Mouse (Mus musculus): ENCODE results near the gene Ankrd31. TPM values are rescaled to one million over a fixed set of nuclear protein-coding genes. Genes with fewer than 3 reads are reported as not detected.

The Ankrd31 gene
- total and polyA plus RNA-seq, 2 experiments from 2014 or later, result not detected

GRCm38 (mm10) chr13:96859161-96859560 is 111.1 kb downstream of the Ankrd31 start:
- ATAC-seq (ENCODE audit: insufficient read depth, low read depth) (no peak), DNase-seq (ENCODE audit: low spot score) (no peak)
- Histone ChIP-seq H3K36me3 (replicated peaks; ENCODE audit: control insufficient read depth, insufficient read depth, low read length) (no peaks in the 10 kb centered on the region), H3K27ac (ENCODE audit: low read depth) (no peak overlapping the region), H3K9me3 (replicated peaks; ENCODE audit: control insufficient read depth, low read length) (no peaks in the 10 kb centered on the region), H3K4me3 (ENCODE audit: low read depth, low read length) (no peak overlapping the region), H3K27me3 (ENCODE audit: control insufficient read depth, insufficient read depth, low read length) (no peaks in the 10 kb centered on the region), H3K9ac (replicated peaks; ENCODE audit: low read depth, low read length) (no peak overlapping the region), H3K4me2 (ENCODE audit: low read depth, low read length) (no peak overlapping the region), H3K4me1 (ENCODE audit: control insufficient read depth, insufficient read depth) (no peaks in the 10 kb centered on the region)
- 94% methylated on average over 3 of the region's 3 CpGs for WGBS
- TF ChIP-seq CTCF (IDR thresholded peaks at IDR 0.05; ENCODE audit: low read depth) (no peak), EP300 (IDR thresholded peaks at IDR 0.05; ENCODE audit: low read depth) (no peak)

DNA sequence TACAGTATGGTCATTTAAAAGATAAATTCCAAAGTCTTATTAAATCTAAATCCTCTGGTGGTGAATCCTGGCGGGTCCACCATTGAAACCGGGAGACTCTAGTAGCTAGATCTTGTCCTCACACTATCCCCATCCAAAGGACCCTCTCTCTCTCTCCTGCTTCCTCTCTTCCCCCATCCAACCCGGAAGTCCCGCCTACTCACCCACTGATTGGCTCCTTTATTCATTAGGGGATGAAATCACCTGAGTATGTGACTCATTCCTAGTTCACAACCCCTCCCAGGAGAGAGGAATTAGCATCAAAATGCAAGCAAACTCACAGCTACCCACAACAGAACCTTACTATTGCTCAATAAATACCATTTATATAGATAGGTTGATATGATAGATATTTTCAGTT is 122.7 kb downstream of the Ankrd31 start:
- no peak for DNase-seq (ENCODE audit: low spot score)
- WGBS, result 75% methylated on average over 4 of the region's 4 CpGs
- Histone ChIP-seq H3K4me2 (ENCODE audit: low read depth, low read length) (no peak overlapping the region), H3K36me3 (replicated peaks; ENCODE audit: control insufficient read depth, insufficient read depth, low read length) (no peaks in the 10 kb centered on the region), H3K9me3 (replicated peaks; ENCODE audit: control insufficient read depth, low read length) (no peaks in the 10 kb centered on the region), H3K4me3 (ENCODE audit: low read depth, low read length) (no peak overlapping the region), H3K9ac (replicated peaks; ENCODE audit: low read depth, low read length) (no peak overlapping the region), H3K27ac (ENCODE audit: low read depth) (no peak overlapping the region), H3K4me1 (ENCODE audit: control insufficient read depth, insufficient read depth) (no peaks in the 10 kb centered on the region), H3K27me3 (ENCODE audit: control insufficient read depth, insufficient read depth, low read length) (no peaks in the 10 kb centered on the region)
- TF ChIP-seq CTCF (IDR thresholded peaks at IDR 0.05; ENCODE audit: low read depth) (no peak), EP300 (IDR thresholded peaks at IDR 0.05; ENCODE audit: low read depth) (no peak)
- no peak for ATAC-seq (ENCODE audit: insufficient read depth, low read depth)

DNA sequence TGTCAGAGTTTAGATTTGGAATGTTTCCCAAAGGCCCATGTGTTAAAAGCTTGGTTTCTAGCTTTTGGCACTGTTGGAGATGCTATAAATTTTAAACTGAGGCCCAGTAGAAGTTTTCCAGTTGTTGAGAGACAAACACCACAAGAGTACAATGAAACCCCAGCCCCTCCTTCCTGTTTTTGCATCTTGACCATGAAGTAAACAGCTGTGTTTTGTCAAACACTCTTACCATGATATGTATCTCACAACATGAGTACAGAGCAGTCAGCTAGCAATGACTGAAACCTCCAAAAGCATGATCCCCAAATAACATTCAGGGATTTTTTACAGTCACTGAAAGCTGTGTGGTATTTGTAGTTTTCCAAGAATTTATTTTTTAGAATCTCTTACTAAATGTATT is 126.0 kb downstream of the Ankrd31 start:
- TF ChIP-seq CTCF (IDR thresholded peaks at IDR 0.05; ENCODE audit: low read depth) (no peak), EP300 (IDR thresholded peaks at IDR 0.05; ENCODE audit: low read depth) (no peak)
- H3K9me3 ChIP-seq (replicated peaks; ENCODE audit: control insufficient read depth, low read length), result no peaks in the 10 kb centered on the region
- ATAC-seq (ENCODE audit: insufficient read depth, low read depth) (no peak), DNase-seq (ENCODE audit: low spot score) (no peak)
- H3K27ac ChIP-seq (ENCODE audit: low read depth), result no peak overlapping the region
- H3K4me2 ChIP-seq (ENCODE audit: low read depth, low read length), result no peak overlapping the region
- H3K9ac ChIP-seq (replicated peaks; ENCODE audit: low read depth, low read length), result no peak overlapping the region
- H3K36me3 ChIP-seq (replicated peaks; ENCODE audit: control insufficient read depth, insufficient read depth, low read length), result no peaks in the 10 kb centered on the region
- H3K4me1 ChIP-seq (ENCODE audit: control insufficient read depth, insufficient read depth), result no peaks in the 10 kb centered on the region
- H3K27me3 ChIP-seq (ENCODE audit: control insufficient read depth, insufficient read depth, low read length), result no peaks in the 10 kb centered on the region
- no peak overlapping the region for H3K4me3 ChIP-seq (ENCODE audit: low read depth, low read length)

- DNase-seq (ENCODE audit: low spot score) (no peak), ATAC-seq (ENCODE audit: insufficient read depth, low read depth) (no peak)
- H3K4me1 ChIP-seq (ENCODE audit: control insufficient read depth, insufficient read depth), result no peaks in the 10 kb centered on the region
- no peak for TF ChIP-seq EP300 (IDR thresholded peaks at IDR 0.05; ENCODE audit: low read depth)
- H3K4me3 ChIP-seq (ENCODE audit: low read depth, low read length), result no peak overlapping the region
- 76% methylated on average over 12 of the region's 12 CpGs for WGBS
- no peaks in the 10 kb centered on the region for H3K36me3 ChIP-seq (replicated peaks; ENCODE audit: control insufficient read depth, insufficient read depth, low read length)
- no peak overlapping the region for H3K9ac ChIP-seq (replicated peaks; ENCODE audit: low read depth, low read length)
- no peak overlapping the region for H3K4me2 ChIP-seq (ENCODE audit: low read depth, low read length)
- H3K27me3 ChIP-seq (ENCODE audit: control insufficient read depth, insufficient read depth, low read length), result no peaks in the 10 kb centered on the region
- H3K27ac ChIP-seq (ENCODE audit: low read depth), result no peak overlapping the region
- no peaks in the 10 kb centered on the region for H3K9me3 ChIP-seq (replicated peaks; ENCODE audit: control insufficient read depth, low read length)
Measured at GRCm38 (mm10) chr13:96878220-96879057, 130.4 kb downstream of the Ankrd31 start.

DNA sequence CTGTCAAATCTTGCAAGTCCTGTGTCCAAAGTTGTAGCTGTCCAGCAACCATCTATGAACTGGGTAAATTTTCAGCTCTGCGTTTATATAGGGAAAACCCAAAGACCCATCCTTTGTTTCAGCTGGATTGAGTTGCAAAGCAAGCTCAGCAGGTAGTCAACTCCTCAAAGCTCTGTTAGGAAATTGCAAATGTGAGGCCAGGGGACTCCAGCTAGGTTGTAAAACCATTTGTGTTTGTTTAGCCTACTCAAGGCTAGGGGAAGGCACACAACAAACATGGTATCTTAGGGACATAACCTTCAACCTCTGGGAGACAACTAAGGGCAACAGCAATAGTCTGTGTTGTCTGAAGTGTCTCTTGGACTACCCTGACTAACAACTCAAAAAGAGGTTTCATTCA is 136.5 kb downstream of the Ankrd31 start:
- Histone ChIP-seq H3K4me3 (ENCODE audit: low read depth, low read length) (no peak overlapping the region), H3K9me3 (replicated peaks; ENCODE audit: control insufficient read depth, low read length) (no peaks in the 10 kb centered on the region), H3K4me1 (ENCODE audit: control insufficient read depth, insufficient read depth) (no peaks in the 10 kb centered on the region), H3K9ac (replicated peaks; ENCODE audit: low read depth, low read length) (no peak overlapping the region), H3K4me2 (ENCODE audit: low read depth, low read length) (no peak overlapping the region), H3K27ac (ENCODE audit: low read depth) (no peak overlapping the region), H3K36me3 (replicated peaks; ENCODE audit: control insufficient read depth, insufficient read depth, low read length) (no peaks in the 10 kb centered on the region), H3K27me3 (ENCODE audit: control insufficient read depth, insufficient read depth, low read length) (no peaks in the 10 kb centered on the region)
- DNase-seq (ENCODE audit: low spot score) (no peak), ATAC-seq (ENCODE audit: insufficient read depth, low read depth) (no peak)
- 51% methylated on average over 1 of the region's 1 CpGs for WGBS
- TF ChIP-seq EP300 (IDR thresholded peaks at IDR 0.05; ENCODE audit: low read depth) (no peak), CTCF (IDR thresholded peaks at IDR 0.05; ENCODE audit: low read depth) (no peak)

GRCm38 (mm10) chr13:96889985-96890384 is 141.9 kb downstream of the Ankrd31 start:
- Histone ChIP-seq H3K4me2 (ENCODE audit: low read depth, low read length) (no peak overlapping the region), H3K27me3 (ENCODE audit: control insufficient read depth, insufficient read depth, low read length) (no peaks in the 10 kb centered on the region), H3K4me3 (ENCODE audit: low read depth, low read length) (no peak overlapping the region), H3K36me3 (replicated peaks; ENCODE audit: control insufficient read depth, insufficient read depth, low read length) (no peaks in the 10 kb centered on the region), H3K9ac (replicated peaks; ENCODE audit: low read depth, low read length) (no peak overlapping the region), H3K9me3 (replicated peaks; ENCODE audit: control insufficient read depth, low read length) (no peaks in the 10 kb centered on the region), H3K4me1 (ENCODE audit: control insufficient read depth, insufficient read depth) (no peaks in the 10 kb centered on the region), H3K27ac (ENCODE audit: low read depth) (no peak overlapping the region)
- TF ChIP-seq CTCF (IDR thresholded peaks at IDR 0.05; ENCODE audit: low read depth), result no peak
- no peak for TF ChIP-seq EP300 (IDR thresholded peaks at IDR 0.05; ENCODE audit: low read depth)
- WGBS, result 23% methylated on average over 2 of the region's 2 CpGs
- DNase-seq (ENCODE audit: low spot score) (no peak), ATAC-seq (ENCODE audit: insufficient read depth, low read depth) (no peak)

All from heart, postnatal 0 days (tissue).